Mouse (Mus musculus): ENCODE data around the gene Slc12a3.

DNA sequence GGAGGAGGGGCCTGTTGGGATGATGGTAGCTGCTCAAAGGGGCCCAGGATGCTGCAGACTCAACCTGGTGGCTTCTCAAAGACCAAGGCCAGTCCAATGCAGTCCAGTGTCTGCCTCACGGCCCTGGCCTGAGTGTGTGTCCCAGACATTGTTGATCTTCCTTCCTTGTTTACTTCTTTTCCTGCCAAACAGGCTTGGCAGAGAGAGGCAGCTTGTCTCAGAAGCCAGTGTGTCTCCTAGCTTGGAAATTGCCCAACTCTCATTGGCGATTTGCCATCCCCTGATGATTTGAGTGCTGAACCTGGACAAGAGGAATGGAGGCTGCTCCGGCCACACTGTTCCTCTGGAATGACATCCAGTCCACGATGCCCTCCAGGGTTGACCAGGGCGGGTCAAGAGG lies 29.5 kb downstream of the Slc12a3 start:
- no peak for TF ChIP-seq CTCF (IDR thresholded peaks at IDR 0.05; ENCODE audit: control insufficient read depth, insufficient read depth, insufficient read length)
- no peak for TF ChIP-seq MAX (IDR thresholded peaks at IDR 0.05)
- TF ChIP-seq FOSL1 (IDR thresholded peaks at IDR 0.05; ENCODE audit: insufficient read depth, low read length, poor library complexity, severe bottlenecking), result no peak

Measured in C2C12 (cell line).